Mouse (Mus musculus) embryonic facial prominence, embryonic 15.5 days (tissue): ENCODE data around the gene Kdm5b. TPM values are rescaled to one million over a fixed set of nuclear protein-coding genes. Genes with fewer than 3 reads are reported as not detected.

Experiments
- ATAC-seq: fragments of 200-750 bp; cut with Nextera tagmentation; 2 replicates; pipeline ENCODE4 v1.8.0; 2017; ENCODE audit warnings: low read depth, moderate TSS enrichment; ENCODE audit not compliant: insufficient number of reproducible peaks, low FRiP score, low TSS enrichment
- H3K27ac ChIP-seq: fragments of 300-500 bp; sonication (generic); replicated peaks from 2 replicates; pipeline ENCODE4 v1.5.1; 2015; ENCODE audit warnings: mild to moderate bottlenecking, inconsistent platforms
- H3K27me3 ChIP-seq: fragments of 300-500 bp; sonication (generic); 2 replicates; pipeline ENCODE4 v1.6.1; 2015; ENCODE audit warnings: inconsistent platforms
- H3K36me3 ChIP-seq: fragments of 300-500 bp; sonication (generic); 2 replicates; pipeline ENCODE4 v1.6.1; 2015; ENCODE audit warnings: mild to moderate bottlenecking, inconsistent platforms
- H3K4me1 ChIP-seq: fragments of 300-500 bp; sonication (generic); 2 replicates; pipeline ENCODE4 v1.6.1; 2015; ENCODE audit warnings: inconsistent platforms
- H3K4me2 ChIP-seq: fragments of 300-500 bp; sonication (generic); replicated peaks from 2 replicates; pipeline ENCODE4 v1.6.1; 2015; ENCODE audit warnings: mild to moderate bottlenecking, inconsistent platforms
- H3K4me3 ChIP-seq: fragments of 300-500 bp; sonication (generic); replicated peaks from 2 replicates; pipeline ENCODE4 v1.5.1; 2015; ENCODE audit warnings: mild to moderate bottlenecking, inconsistent platforms
- H3K9ac ChIP-seq: fragments of 300-500 bp; sonication (generic); 2 replicates; pipeline ENCODE4 v1.6.1; 2015; ENCODE audit warnings: inconsistent platforms
- H3K9me3 ChIP-seq: fragments of 300-500 bp; sonication (generic); replicated peaks from 2 replicates; pipeline ENCODE4 v1.6.1; 2016; ENCODE audit warnings: inconsistent platforms
- WGBS: fragments of 180-500 bp; shearing (Covaris S2); methylation state at CpG from one replicate; pipeline ENCODE4 v1.1.7; 2015; 5-methylcytosine and 5-hydroxymethylcytosine counted together
- polyA plus RNA-seq: library from polyadenylated mRNA; unstranded; fragments of >200 nt; fragmentation: Nextera tagmentation; extraction: Ambion mirVana; gene quantifications from 2 replicates; pipeline ENCODE4 v1.2.1, GENCODE M21; 2015

The Kdm5b gene
- polyA plus RNA-seq, 1 experiment from 2014 or later, result 76.0 TPM

- H3K27ac ChIP-seq, result no peak overlapping the region
- no peaks in the 10 kb centered on the region for H3K27me3 ChIP-seq
- no peak overlapping the region for H3K4me3 ChIP-seq
- H3K9me3 ChIP-seq, result no peaks in the 10 kb centered on the region
- no peak for ATAC-seq
- WGBS, result 83% methylated on average over 3 of the region's 3 CpGs
- no peak overlapping the region for H3K9ac ChIP-seq
- H3K36me3 ChIP-seq, result no peaks in the 10 kb centered on the region
- H3K4me2 ChIP-seq, result no peak overlapping the region
- peaks cover 19% of the 10 kb centered on the region for H3K4me1 ChIP-seq
Measured at GRCm38 (mm10) chr1:134563726-134564125, 3.8 kb downstream of the Kdm5b start.

DNA sequence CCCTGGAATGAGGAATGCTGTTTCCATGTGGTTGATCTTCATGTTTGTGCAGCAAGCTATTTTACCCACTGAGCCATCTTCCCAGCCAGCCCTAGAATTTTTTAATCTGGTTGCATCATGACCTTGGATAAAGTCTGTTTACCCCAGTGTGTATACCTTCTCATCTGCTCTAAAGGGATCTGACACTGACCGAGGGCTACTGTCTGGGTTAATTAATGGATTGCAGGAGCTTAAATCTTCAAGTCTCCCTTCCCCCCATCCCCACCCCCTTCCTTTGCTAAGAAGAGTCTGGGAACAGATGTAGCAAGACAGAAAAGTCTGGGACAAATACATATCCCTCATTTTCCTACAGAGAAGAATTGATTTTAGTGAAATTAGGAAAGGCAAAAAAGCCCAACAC, 7.5 kb downstream of the Kdm5b start:
- Histone ChIP-seq H3K9ac (no peak overlapping the region), H3K27ac (no peak overlapping the region), H3K9me3 (no peaks in the 10 kb centered on the region), H3K27me3 (no peaks in the 10 kb centered on the region), H3K36me3 (no peaks in the 10 kb centered on the region), H3K4me1 (peaks cover 18% of the 10 kb centered on the region), H3K4me3 (no peak overlapping the region), H3K4me2 (no peak overlapping the region)
- ATAC-seq, result no peak
- 29% methylated on average over 1 of the region's 1 CpGs for WGBS

GRCm38 (mm10) chr1:134570171-134570570, 10.2 kb downstream of the Kdm5b start:
- 90% methylated on average over 9 of the region's 9 CpGs for WGBS
- H3K27me3 ChIP-seq, result no peaks in the 10 kb centered on the region
- no peak overlapping the region for H3K27ac ChIP-seq
- no peak overlapping the region for H3K4me3 ChIP-seq
- no peak overlapping the region for H3K9ac ChIP-seq
- H3K36me3 ChIP-seq, result no peaks in the 10 kb centered on the region
- no peak for ATAC-seq
- H3K4me2 ChIP-seq, result no peak overlapping the region
- H3K9me3 ChIP-seq, result no peaks in the 10 kb centered on the region
- peaks cover 11% of the 10 kb centered on the region for H3K4me1 ChIP-seq

GRCm38 (mm10) chr1:134570631-134571030, 10.7 kb downstream of the Kdm5b start:
- Histone ChIP-seq H3K4me3 (no peak overlapping the region), H3K9ac (no peak overlapping the region), H3K9me3 (no peaks in the 10 kb centered on the region), H3K4me1 (peaks cover 10% of the 10 kb centered on the region), H3K27ac (no peak overlapping the region), H3K36me3 (no peaks in the 10 kb centered on the region), H3K4me2 (no peak overlapping the region), H3K27me3 (no peaks in the 10 kb centered on the region)
- WGBS, result 55% methylated on average over 3 of the region's 3 CpGs
- ATAC-seq, result no peak

- no peaks in the 10 kb centered on the region for H3K36me3 ChIP-seq
Measured at GRCm38 (mm10) chr1:134573300-134573931, 13.4 kb downstream of the Kdm5b start.

DNA sequence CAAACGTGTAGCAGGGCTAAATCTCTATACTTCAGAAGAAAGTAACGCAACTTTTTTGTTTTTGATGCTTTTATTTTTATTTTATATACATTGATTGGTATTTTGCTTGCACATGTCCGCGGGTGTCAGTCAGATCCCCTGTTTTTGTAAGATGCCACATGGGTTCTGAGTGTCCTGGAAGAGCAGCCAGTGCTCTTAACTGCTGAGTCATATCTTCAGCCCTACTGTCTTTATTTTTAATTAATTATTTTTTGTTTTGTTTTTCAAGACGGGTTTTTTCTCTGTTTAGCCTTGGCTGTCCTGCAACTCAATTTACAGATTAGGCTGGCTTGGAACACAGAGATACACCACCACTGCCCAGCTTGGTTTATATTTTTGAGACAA, 14.0 kb downstream of the Kdm5b start:
- no peak for ATAC-seq
- no peaks in the 10 kb centered on the region for H3K9me3 ChIP-seq
- H3K27me3 ChIP-seq, result no peaks in the 10 kb centered on the region
- no peak overlapping the region for H3K4me3 ChIP-seq
- H3K4me2 ChIP-seq, result no peak overlapping the region
- no peak overlapping the region for H3K27ac ChIP-seq
- H3K4me1 ChIP-seq, result peaks cover 12% of the 10 kb centered on the region; the same call in 1 of the 2 replicates
- no peaks in the 10 kb centered on the region for H3K36me3 ChIP-seq
- H3K9ac ChIP-seq, result no peak overlapping the region
- WGBS, result 60% methylated on average over 5 of the region's 5 CpGs

More at GRCm38 (mm10) chr1:134573300-134573931, 13.4 kb downstream of the Kdm5b start:
- 66% methylated on average over 1 of the region's 1 CpGs for WGBS
- H3K4me1 ChIP-seq, result peaks cover 12% of the 10 kb centered on the region; the same call in 1 of the 2 replicates
- no peaks in the 10 kb centered on the region for H3K9me3 ChIP-seq
- ATAC-seq, result no peak
- no peaks in the 10 kb centered on the region for H3K27me3 ChIP-seq
- no peak overlapping the region for H3K27ac ChIP-seq
- H3K4me2 ChIP-seq, result no peak overlapping the region
- no peak overlapping the region for H3K9ac ChIP-seq
- H3K4me3 ChIP-seq, result no peak overlapping the region

- Histone ChIP-seq H3K9ac (no peak overlapping the region), H3K27ac (no peak overlapping the region), H3K36me3 (no peaks in the 10 kb centered on the region; the same call in 1 of the 2 replicates), H3K4me3 (no peak overlapping the region), H3K4me1 (peaks cover 16% of the 10 kb centered on the region), H3K9me3 (no peaks in the 10 kb centered on the region), H3K4me2 (no peak overlapping the region), H3K27me3 (no peaks in the 10 kb centered on the region)
- ATAC-seq, result no peak
- WGBS, result 76% methylated on average over 6 of the region's 6 CpGs
Measured at GRCm38 (mm10) chr1:134577384-134578120, 17.6 kb downstream of the Kdm5b start.

DNA sequence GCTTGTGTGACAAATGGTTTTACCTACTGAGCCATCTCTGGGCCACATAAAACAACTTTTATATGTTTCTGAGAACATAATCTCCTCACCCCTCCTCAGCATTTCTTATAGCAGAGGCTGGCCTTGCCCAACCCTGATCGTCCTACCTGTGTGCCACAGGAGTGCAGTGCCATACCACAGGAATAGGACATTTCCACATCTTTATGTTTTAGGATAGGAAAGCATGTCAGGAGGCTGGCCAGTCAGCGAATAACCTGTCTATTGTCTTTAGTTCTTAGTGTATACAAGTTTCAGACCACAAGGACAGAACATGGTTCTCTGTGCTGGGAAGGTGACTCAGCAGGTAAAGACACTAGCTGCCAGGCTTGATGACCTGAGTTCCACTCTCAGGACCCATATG, 20.8 kb downstream of the Kdm5b start:
- H3K4me3 ChIP-seq, result no peak overlapping the region
- no peak overlapping the region for H3K27ac ChIP-seq
- WGBS, result 84% methylated on average over 2 of the region's 2 CpGs
- H3K36me3 ChIP-seq, result peaks cover 2% of the 10 kb centered on the region; the same call in 1 of the 2 replicates
- H3K9me3 ChIP-seq, result no peaks in the 10 kb centered on the region
- no peak overlapping the region for H3K4me2 ChIP-seq
- no peaks in the 10 kb centered on the region for H3K27me3 ChIP-seq
- no peak for ATAC-seq
- no peak overlapping the region for H3K9ac ChIP-seq
- H3K4me1 ChIP-seq, result peaks cover 24% of the 10 kb centered on the region

DNA sequence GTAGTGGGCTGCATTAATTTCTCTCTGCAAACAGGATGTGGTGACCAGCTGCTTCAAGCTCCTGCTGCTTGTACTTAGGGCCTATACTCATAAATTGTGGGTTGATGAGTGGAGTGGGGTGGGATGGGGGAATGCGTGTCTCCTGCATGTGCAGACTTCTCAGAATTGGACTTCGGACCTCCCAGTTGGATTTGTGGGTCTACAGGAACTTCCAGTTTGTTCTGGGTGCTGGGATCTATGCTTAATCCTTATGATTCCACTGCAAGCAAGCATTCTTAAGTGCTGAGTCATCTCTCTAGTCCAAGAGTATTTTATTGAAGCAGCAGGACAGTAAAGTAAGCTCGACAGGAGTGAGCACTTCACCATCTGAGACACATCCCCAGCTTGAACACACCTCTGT, 23.6 kb downstream of the Kdm5b start:
- H3K36me3 ChIP-seq, result peaks cover 16% of the 10 kb centered on the region
- H3K9ac ChIP-seq, result no peak overlapping the region
- H3K4me2 ChIP-seq, result no peak overlapping the region
- 0 out of 2 replicates have a peak overlapping the region, but pooled peaks have one; percentile 25 for H3K27ac ChIP-seq
- 40% methylated on average over 3 of the region's 3 CpGs for WGBS
- H3K4me1 ChIP-seq, result peaks cover 21% of the 10 kb centered on the region
- no peaks in the 10 kb centered on the region for H3K9me3 ChIP-seq
- no peak for ATAC-seq
- no peak overlapping the region for H3K4me3 ChIP-seq
- no peaks in the 10 kb centered on the region for H3K27me3 ChIP-seq

DNA sequence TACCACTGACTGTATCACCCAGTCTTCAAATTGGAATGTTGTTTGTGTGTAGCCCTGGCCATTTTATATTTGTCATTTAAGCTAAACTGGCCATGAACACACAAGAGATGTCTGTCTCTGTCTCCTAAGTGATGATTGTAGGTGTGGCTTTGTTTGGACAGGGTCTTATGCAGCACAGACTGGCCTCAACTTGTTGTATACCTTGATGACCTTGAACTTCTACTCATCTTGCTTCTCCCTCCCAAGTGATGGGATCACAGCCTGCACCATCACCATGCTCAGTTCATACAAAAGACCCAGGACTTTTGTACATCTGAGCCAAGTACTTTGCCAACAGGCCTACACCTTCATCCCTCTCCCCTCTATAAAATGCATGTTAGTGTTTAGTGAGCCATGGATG, 29.7 kb downstream of the Kdm5b start:
- H3K27ac ChIP-seq, result no peak overlapping the region
- H3K4me2 ChIP-seq, result no peak overlapping the region
- no peaks in the 10 kb centered on the region for H3K27me3 ChIP-seq
- H3K36me3 ChIP-seq, result peaks cover 38% of the 10 kb centered on the region
- no peak overlapping the region for H3K9ac ChIP-seq
- no peak for ATAC-seq
- no peaks in the 10 kb centered on the region for H3K4me1 ChIP-seq
- H3K4me3 ChIP-seq, result no peak overlapping the region
- no peaks in the 10 kb centered on the region for H3K9me3 ChIP-seq

DNA sequence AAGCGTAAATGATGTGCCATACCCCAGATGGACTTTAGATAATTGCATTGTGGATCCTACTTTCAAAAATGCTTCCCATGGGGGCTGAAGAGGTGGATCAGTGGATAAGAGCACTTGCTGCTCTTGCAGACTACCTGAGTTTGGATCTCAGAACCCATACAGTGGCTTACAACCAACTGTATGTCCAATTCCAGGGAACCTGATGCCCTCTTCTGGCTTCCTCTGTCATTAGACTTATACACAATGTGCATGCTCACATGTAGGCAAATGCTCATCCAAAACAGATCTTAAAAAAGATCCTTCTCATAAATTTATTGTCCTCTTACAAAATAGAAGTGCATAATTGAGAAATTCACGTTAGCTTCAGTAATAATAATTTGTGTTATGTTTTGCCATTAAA, 31.8 kb downstream of the Kdm5b start:
- H3K4me2 ChIP-seq, result no peak overlapping the region
- H3K9ac ChIP-seq, result no peak overlapping the region
- no peaks in the 10 kb centered on the region for H3K27me3 ChIP-seq
- H3K4me1 ChIP-seq, result no peaks in the 10 kb centered on the region
- H3K4me3 ChIP-seq, result no peak overlapping the region
- no peak for ATAC-seq
- H3K27ac ChIP-seq, result no peak overlapping the region
- H3K36me3 ChIP-seq, result peaks cover 48% of the 10 kb centered on the region
- no peaks in the 10 kb centered on the region for H3K9me3 ChIP-seq
- 91% methylated on average over 2 of the region's 2 CpGs for WGBS
